Mouse (Mus musculus) midbrain, embryonic 14.5 days (tissue): ENCODE data around the gene Hkdc1. TPM values are rescaled to one million over a fixed set of nuclear protein-coding genes. Genes with fewer than 3 reads are reported as not detected.
A peak's percentile ranks its signal among the peaks of the same experiment; 100 is the strongest.

ENCODE experiments used
- ATAC-seq: fragments of 200-750 bp; cut with Nextera tagmentation; 2 replicates; pipeline ENCODE4 v1.8.0; 2017; ENCODE audit warnings: moderate number of reproducible peaks, moderate library complexity; ENCODE audit not compliant: low FRiP score, low TSS enrichment
- DNase-seq: peaks from one replicate; pipeline ENCODE4 v3.0.0-alpha.2; 2015
- H3K27ac ChIP-seq: fragments of 300-500 bp; sonication (generic); replicated peaks from 2 replicates; pipeline ENCODE4 v1.5.1; 2014; ENCODE audit warnings: mild to moderate bottlenecking, low read depth, low read length, moderate library complexity
- H3K27me3 ChIP-seq: fragments of 300-500 bp; sonication (generic); 2 replicates; pipeline ENCODE4 v1.6.1; 2014; ENCODE audit warnings: low read length, control low read depth, mixed read lengths; ENCODE audit not compliant: control insufficient read depth, insufficient read depth
- H3K36me3 ChIP-seq: fragments of 300-500 bp; sonication (generic); 2 replicates; pipeline ENCODE4 v1.6.1; 2014; ENCODE audit warnings: low read length, control low read depth; ENCODE audit not compliant: control insufficient read depth, insufficient read depth
- H3K4me1 ChIP-seq: fragments of 300-500 bp; sonication (generic); 2 replicates; pipeline ENCODE4 v1.6.1; 2014; ENCODE audit warnings: mild to moderate bottlenecking, antibody characterized with exemption, low read length, control low read depth; ENCODE audit not compliant: control insufficient read depth, insufficient read depth
- H3K4me2 ChIP-seq: fragments of 300-500 bp; sonication (generic); 2 replicates; pipeline ENCODE4 v1.6.1; 2014; ENCODE audit warnings: mild to moderate bottlenecking, low read length, moderate library complexity
- H3K4me3 ChIP-seq: fragments of 300-500 bp; sonication (generic); replicated peaks from 2 replicates; pipeline ENCODE4 v1.5.1; 2014; ENCODE audit warnings: low read depth, low read length
- H3K9ac ChIP-seq: fragments of 300-500 bp; sonication (generic); replicated peaks from 2 replicates; pipeline ENCODE4 v1.6.1; 2014; ENCODE audit warnings: mild to moderate bottlenecking, low read length, moderate library complexity
- H3K9me3 ChIP-seq: fragments of 300-500 bp; sonication (generic); 2 replicates; pipeline ENCODE4 v1.6.1; 2016; ENCODE audit warnings: low read length, control low read depth, mixed read lengths; ENCODE audit not compliant: control insufficient read depth
- WGBS: fragments of 180-500 bp; shearing (Covaris S2); extraction: QIAGEN DNeasy Blood & Tissue Kit; methylation state at CpG from one replicate; pipeline ENCODE4 v1.1.7; 2014; 5-methylcytosine and 5-hydroxymethylcytosine counted together
- polyA plus RNA-seq: library from polyadenylated mRNA; unstranded; fragments of >200 nt; fragmentation: Nextera tagmentation; extraction: Ambion mirVana; gene quantifications from 2 replicates; pipeline ENCODE4 v1.2.1, GENCODE M21; 2014

Hkdc1 gene
- polyA plus RNA-seq, 1 experiment from 2014 or later: 0.29 TPM

GRCm38 (mm10) chr10:62336601-62337578, 85.4 kb downstream of the Hkdc1 start:
- Histone ChIP-seq H3K9me3 (no peaks in the 10 kb centered on the region), H3K4me1 (peaks cover 20% of the 10 kb centered on the region), H3K27ac (no peak overlapping the region)

DNA sequence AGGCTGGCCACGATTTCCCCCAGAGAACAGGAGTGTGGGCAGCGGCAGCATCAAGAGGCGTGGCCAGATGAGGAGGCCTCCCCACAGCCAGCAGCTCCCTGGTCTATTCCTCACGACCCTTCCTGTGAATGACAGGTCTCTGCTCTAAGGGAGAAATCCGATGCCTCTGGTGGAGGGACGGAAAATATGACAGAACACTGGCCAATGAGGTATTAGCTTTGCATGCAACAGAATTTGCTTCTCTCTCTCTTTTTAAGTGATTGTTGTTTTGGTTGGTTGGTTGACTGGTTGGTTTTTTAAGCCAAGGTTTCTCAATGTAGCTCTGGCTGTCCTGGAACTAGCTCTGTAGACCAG, 86.9 kb downstream of the Hkdc1 start:
- no peaks in the 10 kb centered on the region for H3K36me3 ChIP-seq
- H3K27me3 ChIP-seq: no peaks in the 10 kb centered on the region
- peaks cover 13% of the 10 kb centered on the region for H3K4me1 ChIP-seq
- ATAC-seq (no peak), DNase-seq (peak; percentile 40)
- no peak overlapping the region for H3K4me3 ChIP-seq
- H3K4me2 ChIP-seq: no peak overlapping the region
- H3K9me3 ChIP-seq: no peaks in the 10 kb centered on the region
- no peak overlapping the region for H3K9ac ChIP-seq
- no peak overlapping the region for H3K27ac ChIP-seq
- WGBS: 13% methylated on average over 6 of the region's 6 CpGs

More at GRCm38 (mm10) chr10:62336601-62337578, 85.4 kb downstream of the Hkdc1 start:
- Histone ChIP-seq H3K27me3 (no peaks in the 10 kb centered on the region), H3K9ac (no peak overlapping the region), H3K4me3 (no peak overlapping the region), H3K4me2 (no peak overlapping the region), H3K36me3 (no peaks in the 10 kb centered on the region)
- WGBS: 25% methylated on average over 12 of the region's 12 CpGs
- ATAC-seq: no peak
- no peak for DNase-seq

DNA sequence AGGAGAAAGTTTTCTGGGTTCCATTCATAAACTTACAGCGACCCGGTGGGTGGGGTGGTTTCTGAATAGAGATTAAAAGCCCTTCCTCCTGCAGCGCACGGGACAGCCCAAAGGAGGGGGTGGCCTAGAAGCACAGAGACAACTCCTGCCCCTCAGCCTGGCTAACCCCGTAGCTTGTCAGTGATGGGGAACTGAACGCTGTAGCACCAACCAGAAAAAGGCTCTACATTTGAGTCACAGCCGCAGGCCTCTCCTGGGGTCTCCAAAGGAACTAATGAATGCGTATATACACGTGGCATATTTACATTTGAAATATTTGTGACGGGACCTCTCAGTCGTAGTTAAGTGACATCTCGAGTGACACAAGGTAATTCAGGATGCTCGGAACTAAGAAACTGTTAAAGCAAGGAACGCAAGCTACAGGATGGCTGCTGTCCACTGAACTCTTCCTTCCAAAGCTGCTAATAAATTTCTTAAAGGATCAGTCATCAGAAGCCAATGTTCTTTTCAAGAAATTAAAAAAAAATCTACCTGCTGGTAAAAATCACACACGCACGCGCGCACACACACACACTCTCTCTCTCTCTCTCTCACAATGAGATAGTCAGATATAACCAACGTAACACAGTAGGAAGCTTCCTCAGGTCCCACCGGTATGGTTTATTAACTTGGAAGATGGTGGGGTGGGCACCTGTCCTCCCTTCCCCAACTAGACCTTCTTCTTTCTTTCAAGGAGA, 87.4 kb downstream of the Hkdc1 start:
- no peak overlapping the region for H3K4me3 ChIP-seq
- peaks cover 13% of the 10 kb centered on the region for H3K4me1 ChIP-seq
- no peak for DNase-seq
- ATAC-seq: no peak
- WGBS: 34% methylated on average over 20 of the region's 20 CpGs
- H3K27ac ChIP-seq: no peak overlapping the region
- H3K4me2 ChIP-seq: no peak overlapping the region
- no peak overlapping the region for H3K9ac ChIP-seq
- H3K36me3 ChIP-seq: no peaks in the 10 kb centered on the region
- no peaks in the 10 kb centered on the region for H3K9me3 ChIP-seq
- no peaks in the 10 kb centered on the region for H3K27me3 ChIP-seq

GRCm38 (mm10) chr10:62333269-62333668, 89.0 kb downstream of the Hkdc1 start:
- H3K27ac ChIP-seq: no peak overlapping the region
- no peak overlapping the region for H3K9ac ChIP-seq
- no peaks in the 10 kb centered on the region for H3K9me3 ChIP-seq
- 69% methylated on average over 14 of the region's 14 CpGs for WGBS
- ATAC-seq: no peak
- no peaks in the 10 kb centered on the region for H3K36me3 ChIP-seq
- no peak overlapping the region for H3K4me3 ChIP-seq
- no peak for DNase-seq
- H3K4me2 ChIP-seq: no peak overlapping the region
- peaks cover 2% of the 10 kb centered on the region; the same call in 1 of the 2 replicates for H3K4me1 ChIP-seq
- no peaks in the 10 kb centered on the region for H3K27me3 ChIP-seq

Other genes starting within 250 kb of the Hkdc1 start
- 12.7 and 13.4 TPM in 2 replicates for gene Tspan15, start 191.2 kb downstream of the Hkdc1 start, polyA plus RNA-seq
- gene Tacr2, start 170.1 kb downstream of the Hkdc1 start, polyA plus RNA-seq: not detected in 2 replicates
- gene Hk1, start 42.6 kb downstream of the Hkdc1 start, polyA plus RNA-seq: 66.2 and 73.7 TPM in 2 replicates
- gene 4930507D05Rik, start 27.0 kb upstream of the Hkdc1 start, polyA plus RNA-seq: 0.96 and 1.6 TPM in 2 replicates
- 15.8 and 24.5 TPM in 2 replicates for gene Supv3l1, start 27.2 kb upstream of the Hkdc1 start, polyA plus RNA-seq
- gene Vps26a, start 64.3 kb upstream of the Hkdc1 start, polyA plus RNA-seq: 54.2 and 65.0 TPM in 2 replicates
- gene Srgn, start 105.0 kb upstream of the Hkdc1 start, polyA plus RNA-seq: 5.4 and 11.4 TPM in 2 replicates
- 75.3 and 85.3 TPM in 2 replicates for gene Kif1bp, start 156.0 kb upstream of the Hkdc1 start, polyA plus RNA-seq
- 16.8 and 23.7 TPM in 2 replicates for gene Ddx21, start 179.8 kb upstream of the Hkdc1 start, polyA plus RNA-seq
- 81.5 and 103 TPM in 2 replicates for gene Ddx50, start 228.7 kb upstream of the Hkdc1 start, polyA plus RNA-seq